Mouse (Mus musculus): Measurements from ENCODE around the gene Cnnm2. TPM values are rescaled to one million over a fixed set of nuclear protein-coding genes. Genes with fewer than 3 reads are reported as not detected.

The Cnnm2 gene
- polyA plus RNA-seq, 1 experiment from 2014 or later = 4.0 TPM

DNA sequence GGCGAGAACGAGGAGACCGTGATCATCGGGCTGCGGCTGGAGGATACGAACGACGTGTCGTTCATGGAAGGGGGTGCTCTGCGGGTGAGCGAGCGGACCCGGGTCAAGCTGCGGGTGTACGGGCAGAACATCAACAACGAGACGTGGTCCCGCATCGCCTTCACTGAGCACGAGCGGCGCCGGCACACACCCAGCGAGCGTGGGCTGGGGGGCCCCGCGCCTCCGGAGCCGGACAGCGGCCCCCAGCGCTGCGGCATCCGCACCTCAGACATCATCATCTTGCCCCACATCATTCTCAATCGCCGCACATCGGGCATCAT, 535 bp downstream of the Cnnm2 start:
- Histone ChIP-seq H3K9me3 (no peaks in the 10 kb centered on the region), H3K9ac (peak overlapping the region; percentile 65), H3K36me3 (no peaks in the 10 kb centered on the region), H3K27ac (peak overlapping the region; percentile 83), H3K4me2 (peak overlapping the region; percentile 100), H3K4me1 (peaks cover 21% of the 10 kb centered on the region), H3K4me3 (peak overlapping the region; percentile 87), H3K27me3 (peaks cover 23% of the 10 kb centered on the region; the same call in 1 of the 2 replicates)
- ATAC-seq (ENCODE audit: insufficient number of reproducible peaks, low FRiP score, low TSS enrichment, low read depth) = no peak
- WGBS = 0% methylated on average over 36 of the region's 36 CpGs

DNA sequence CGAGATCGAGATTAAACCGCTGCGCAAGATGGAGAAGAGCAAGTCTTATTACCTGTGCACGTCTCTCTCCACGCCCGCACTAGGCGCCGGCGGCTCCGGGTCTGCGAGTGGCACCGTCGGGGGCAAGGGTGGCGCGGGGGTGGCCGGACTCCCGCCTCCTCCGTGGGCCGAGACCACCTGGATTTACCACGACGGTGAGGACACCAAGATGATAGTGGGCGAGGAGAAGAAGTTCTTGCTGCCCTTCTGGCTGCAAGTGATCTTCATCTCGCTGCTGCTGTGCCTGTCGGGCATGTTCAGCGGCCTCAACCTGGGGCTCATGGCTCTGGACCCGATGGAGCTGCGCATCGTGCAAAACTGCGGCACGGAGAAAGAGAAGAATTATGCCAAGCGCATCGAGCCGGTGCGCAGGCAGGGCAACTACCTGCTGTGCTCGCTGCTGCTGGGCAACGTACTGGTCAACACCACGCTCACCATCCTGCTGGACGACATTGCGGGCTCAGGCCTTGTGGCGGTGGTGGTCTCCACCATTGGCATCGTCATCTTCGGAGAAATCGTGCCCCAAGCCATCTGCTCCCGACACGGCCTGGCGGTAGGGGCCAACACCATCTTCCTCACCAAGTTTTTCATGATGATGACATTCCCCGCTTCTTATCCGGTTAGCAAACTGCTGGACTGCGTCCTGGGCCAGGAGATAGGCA, 1.0 kb downstream of the Cnnm2 start:
- Histone ChIP-seq H3K36me3 (no peaks in the 10 kb centered on the region), H3K9ac (peak overlapping the region; percentile 65), H3K27me3 (peaks cover 23% of the 10 kb centered on the region; the same call in 1 of the 2 replicates), H3K4me1 (peaks cover 21% of the 10 kb centered on the region), H3K9me3 (no peaks in the 10 kb centered on the region), H3K27ac (no peak overlapping the region), H3K4me3 (peak overlapping the region; percentile 87), H3K4me2 (peak overlapping the region; percentile 100)
- no peak for ATAC-seq (ENCODE audit: insufficient number of reproducible peaks, low FRiP score, low TSS enrichment, low read depth)
- WGBS = under 1% methylated on average over 50 of the region's 50 CpGs

DNA sequence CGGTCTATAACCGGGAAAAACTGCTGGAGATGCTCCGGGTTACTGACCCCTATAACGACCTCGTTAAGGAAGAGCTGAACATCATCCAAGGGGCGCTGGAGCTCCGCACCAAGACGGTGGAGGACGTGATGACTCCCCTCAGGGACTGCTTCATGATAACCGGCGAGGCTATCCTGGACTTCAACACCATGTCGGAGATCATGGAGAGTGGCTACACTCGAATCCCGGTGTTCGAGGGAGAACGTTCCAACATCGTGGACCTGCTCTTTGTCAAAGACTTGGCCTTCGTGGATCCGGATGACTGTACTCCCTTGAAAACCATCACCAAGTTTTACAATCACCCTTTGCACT, 1.6 kb downstream of the Cnnm2 start:
- no peaks in the 10 kb centered on the region for H3K36me3 ChIP-seq
- no peaks in the 10 kb centered on the region for H3K9me3 ChIP-seq
- no peak for ATAC-seq (ENCODE audit: insufficient number of reproducible peaks, low FRiP score, low TSS enrichment, low read depth)
- H3K27ac ChIP-seq = no peak overlapping the region
- WGBS = 4% methylated on average over 19 of the region's 19 CpGs
- H3K4me1 ChIP-seq = peaks cover 21% of the 10 kb centered on the region
- peaks cover 22% of the 10 kb centered on the region; the same call in 1 of the 2 replicates for H3K27me3 ChIP-seq
- H3K9ac ChIP-seq = no peak overlapping the region
- H3K4me3 ChIP-seq = peak overlapping the region; percentile 87
- H3K4me2 ChIP-seq = peak overlapping the region; percentile 100

DNA sequence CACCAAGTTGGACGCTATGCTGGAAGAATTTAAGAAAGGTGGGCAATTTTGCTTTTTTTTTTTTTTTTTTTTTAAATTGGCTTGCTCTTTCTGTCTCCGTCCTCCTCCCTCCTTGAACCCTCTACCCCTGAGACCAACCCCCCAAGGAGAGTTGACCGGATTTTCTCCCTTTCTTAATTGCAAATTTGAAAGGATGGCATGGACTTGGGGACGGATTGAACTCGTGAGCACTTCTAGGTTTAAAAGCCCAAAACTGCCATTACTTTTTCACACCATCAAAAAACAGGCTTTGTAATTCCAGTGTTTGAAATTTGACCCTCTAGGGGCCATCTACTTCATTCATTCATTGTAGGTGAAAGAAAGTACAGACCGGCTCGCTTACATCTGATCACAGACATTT, 2.0 kb downstream of the Cnnm2 start:
- ATAC-seq (ENCODE audit: insufficient number of reproducible peaks, low FRiP score, low TSS enrichment, low read depth) = no peak
- 19% methylated on average over 7 of the region's 7 CpGs for WGBS
- H3K4me2 ChIP-seq = peak overlapping the region; percentile 100
- peaks cover 21% of the 10 kb centered on the region for H3K4me1 ChIP-seq
- H3K27me3 ChIP-seq = peaks cover 20% of the 10 kb centered on the region; the same call in 1 of the 2 replicates
- peak overlapping the region; percentile 87 for H3K4me3 ChIP-seq
- no peaks in the 10 kb centered on the region for H3K9me3 ChIP-seq
- no peak overlapping the region for H3K27ac ChIP-seq
- H3K36me3 ChIP-seq = no peaks in the 10 kb centered on the region
- no peak overlapping the region for H3K9ac ChIP-seq

DNA sequence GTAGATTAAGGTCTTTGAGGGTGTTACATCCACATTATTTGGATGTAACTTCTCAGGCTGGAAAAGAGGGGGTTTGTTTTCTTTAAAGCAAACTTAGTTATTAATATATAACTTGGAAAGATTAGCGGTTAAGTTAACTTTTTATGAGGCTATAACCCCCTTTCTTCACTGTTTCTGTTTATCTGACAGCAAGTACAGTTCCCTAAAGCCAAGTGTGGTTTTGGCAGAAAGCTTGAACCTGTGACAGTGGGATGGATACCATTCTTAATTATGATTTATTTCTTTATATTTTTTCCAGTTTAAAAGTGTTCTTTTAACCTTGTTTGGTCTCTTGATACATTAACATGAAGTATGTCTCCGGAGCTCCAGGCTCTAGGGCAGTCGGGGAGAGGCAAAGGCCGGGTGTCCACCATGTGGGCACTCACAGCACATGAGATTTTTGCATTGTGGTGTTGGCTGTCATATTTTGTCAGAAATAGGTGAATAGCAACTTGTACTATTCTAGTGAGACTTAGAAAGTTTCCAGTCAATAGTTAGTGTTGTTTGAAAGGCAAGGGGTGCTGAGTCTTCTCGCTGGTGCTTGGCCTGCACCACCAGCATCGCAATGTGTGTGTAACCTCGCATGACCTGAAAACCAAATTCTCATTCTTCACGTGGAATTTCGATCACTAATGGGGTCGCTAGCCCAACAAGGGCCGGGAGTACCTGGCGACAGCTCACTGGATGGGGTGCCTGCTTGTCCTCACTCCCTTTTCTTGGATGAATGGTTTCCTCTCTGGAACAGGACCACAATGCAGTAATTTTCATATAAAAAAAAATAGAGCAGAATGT, 2.8 kb downstream of the Cnnm2 start:
- WGBS = 69% methylated on average over 12 of the region's 12 CpGs
- no peak for ATAC-seq (ENCODE audit: insufficient number of reproducible peaks, low FRiP score, low TSS enrichment, low read depth)
- Histone ChIP-seq H3K4me1 (peaks cover 21% of the 10 kb centered on the region), H3K4me2 (peak overlapping the region; percentile 0; the same call in 1 of the 2 replicates), H3K36me3 (no peaks in the 10 kb centered on the region), H3K27me3 (peaks cover 20% of the 10 kb centered on the region; the same call in 1 of the 2 replicates), H3K27ac (no peak overlapping the region), H3K9ac (no peak overlapping the region), H3K4me3 (no peak overlapping the region), H3K9me3 (no peaks in the 10 kb centered on the region)

DNA sequence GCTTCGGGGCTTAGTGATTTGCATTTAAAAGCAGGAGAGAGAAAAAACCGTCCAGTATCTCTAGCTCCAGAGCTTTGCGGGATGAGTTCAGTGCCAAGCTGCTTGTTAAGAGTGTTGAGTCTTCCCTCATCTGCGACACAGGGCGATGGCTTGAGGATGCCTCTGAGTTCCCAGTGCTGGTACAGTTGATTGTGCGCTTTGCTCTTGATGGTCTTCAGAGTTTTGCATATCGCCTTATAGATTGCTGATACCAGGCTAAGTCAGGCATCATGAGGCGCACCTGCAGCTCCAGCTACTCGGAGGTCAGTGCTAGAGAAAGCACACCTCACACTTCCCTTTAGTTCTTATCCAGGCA, 3.3 kb downstream of the Cnnm2 start:
- Histone ChIP-seq H3K4me3 (no peak overlapping the region), H3K9ac (no peak overlapping the region), H3K36me3 (no peaks in the 10 kb centered on the region), H3K9me3 (no peaks in the 10 kb centered on the region), H3K4me2 (no peak overlapping the region), H3K27ac (no peak overlapping the region), H3K27me3 (peaks cover 20% of the 10 kb centered on the region; the same call in 1 of the 2 replicates), H3K4me1 (peaks cover 21% of the 10 kb centered on the region)
- ATAC-seq (ENCODE audit: insufficient number of reproducible peaks, low FRiP score, low TSS enrichment, low read depth) = no peak
- WGBS = 74% methylated on average over 9 of the region's 9 CpGs

DNA sequence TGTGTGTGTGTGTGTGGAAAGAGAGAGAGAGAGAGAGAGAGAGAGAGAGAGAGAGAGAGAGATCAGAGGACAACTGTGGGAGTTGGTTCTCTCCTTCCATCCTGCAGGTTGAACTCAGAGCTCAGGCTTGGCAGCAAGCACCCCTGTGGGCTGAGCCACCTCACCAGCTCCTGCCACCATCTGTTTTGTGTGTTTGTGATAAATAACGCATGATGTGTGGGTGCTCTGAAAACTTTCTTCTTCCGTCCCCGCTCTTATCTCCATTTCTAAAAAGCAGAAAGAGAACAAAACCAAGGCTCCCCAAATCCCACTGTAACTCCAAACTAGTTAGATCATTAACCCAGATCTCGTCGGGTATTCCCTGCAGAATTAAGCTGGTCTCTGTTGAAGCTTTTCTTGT, 4.7 kb downstream of the Cnnm2 start:
- no peak for ATAC-seq (ENCODE audit: insufficient number of reproducible peaks, low FRiP score, low TSS enrichment, low read depth)
- WGBS = 74% methylated on average over 5 of the region's 5 CpGs

DNA sequence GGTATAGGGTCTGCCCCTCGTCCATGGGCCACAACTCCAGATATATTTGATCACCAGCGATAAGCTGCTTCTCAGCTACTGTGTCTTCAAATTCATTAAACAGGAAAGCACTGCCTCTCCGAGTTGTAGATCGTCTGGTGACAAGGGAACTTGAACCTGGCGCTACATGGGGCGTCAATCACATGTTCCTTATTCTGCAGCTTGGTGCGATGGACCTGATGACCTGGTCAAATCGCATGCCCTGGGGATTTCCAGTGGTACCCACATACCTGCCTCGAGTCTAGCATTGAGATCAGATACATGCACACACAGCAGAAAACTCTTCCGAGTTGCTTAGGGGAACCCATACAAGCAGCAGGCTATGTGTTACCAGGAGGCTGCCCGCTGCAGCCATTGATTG, 8.4 kb downstream of the Cnnm2 start:
- H3K27me3 ChIP-seq = no peaks in the 10 kb centered on the region
- no peak for ATAC-seq (ENCODE audit: insufficient number of reproducible peaks, low FRiP score, low TSS enrichment, low read depth)
- H3K9me3 ChIP-seq = no peaks in the 10 kb centered on the region
- H3K9ac ChIP-seq = no peak overlapping the region
- no peak overlapping the region for H3K4me2 ChIP-seq
- no peak overlapping the region for H3K27ac ChIP-seq
- 87% methylated on average over 11 of the region's 11 CpGs for WGBS
- no peaks in the 10 kb centered on the region for H3K4me1 ChIP-seq
- H3K4me3 ChIP-seq = no peak overlapping the region
- no peaks in the 10 kb centered on the region for H3K36me3 ChIP-seq

More for the DNA sequence above, 4.7 kb downstream of the Cnnm2 start:
- H3K4me3 ChIP-seq = no peak overlapping the region
- no peak overlapping the region for H3K4me2 ChIP-seq
- no peak overlapping the region for H3K9ac ChIP-seq
- peaks cover 20% of the 10 kb centered on the region; the same call in 1 of the 2 replicates for H3K27me3 ChIP-seq
- H3K36me3 ChIP-seq = no peaks in the 10 kb centered on the region
- no peak overlapping the region for H3K27ac ChIP-seq
- peaks cover 18% of the 10 kb centered on the region for H3K4me1 ChIP-seq
- H3K9me3 ChIP-seq = no peaks in the 10 kb centered on the region

DNA sequence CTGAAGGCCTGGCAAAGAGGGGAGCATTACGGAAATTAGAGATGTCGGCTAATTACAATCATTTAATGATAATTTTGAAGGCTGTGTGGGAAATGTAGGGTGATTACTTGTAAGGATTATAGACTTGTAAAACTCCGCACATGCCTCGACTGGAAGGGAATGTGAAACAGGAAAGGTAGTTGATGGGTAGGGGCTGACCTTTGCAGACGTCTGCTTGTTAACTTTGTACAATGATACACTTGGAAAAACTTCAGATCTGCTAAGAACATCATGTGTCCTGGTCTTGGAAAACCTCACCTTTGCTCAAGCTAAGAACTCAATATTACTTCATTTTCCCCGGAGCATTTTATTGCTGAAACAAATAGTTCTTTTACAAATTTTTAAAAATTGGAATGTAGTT, 10.4 kb downstream of the Cnnm2 start:
- no peak overlapping the region for H3K4me3 ChIP-seq
- no peaks in the 10 kb centered on the region for H3K4me1 ChIP-seq
- H3K4me2 ChIP-seq = no peak overlapping the region
- no peak overlapping the region for H3K27ac ChIP-seq
- H3K36me3 ChIP-seq = no peaks in the 10 kb centered on the region
- ATAC-seq (ENCODE audit: insufficient number of reproducible peaks, low FRiP score, low TSS enrichment, low read depth) = no peak
- H3K9me3 ChIP-seq = no peaks in the 10 kb centered on the region
- 37% methylated on average over 6 of the region's 6 CpGs for WGBS
- H3K9ac ChIP-seq = no peak overlapping the region
- H3K27me3 ChIP-seq = no peaks in the 10 kb centered on the region

DNA sequence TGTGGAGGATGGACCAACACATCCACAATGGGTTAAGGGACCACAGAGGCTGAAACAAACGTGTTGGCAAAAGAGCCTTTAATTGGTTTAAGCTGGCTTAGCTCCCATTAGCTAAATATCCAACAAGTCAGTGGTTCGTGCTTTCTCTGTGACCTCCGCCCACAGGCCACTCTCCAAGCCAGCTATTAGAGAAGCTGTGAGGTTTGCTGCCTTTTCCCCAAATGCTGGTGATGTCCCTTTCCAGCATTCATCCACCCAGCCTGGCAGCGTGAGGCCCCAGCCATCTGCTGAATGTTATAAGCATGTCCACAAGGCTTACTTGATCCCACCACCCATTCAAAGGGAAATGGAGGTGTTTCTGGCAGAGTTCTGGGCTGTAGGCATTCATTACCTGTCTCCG, 15.0 kb downstream of the Cnnm2 start:
- H3K4me3 ChIP-seq = no peak overlapping the region
- H3K9ac ChIP-seq = no peak overlapping the region
- H3K27ac ChIP-seq = no peak overlapping the region
- H3K4me1 ChIP-seq = no peaks in the 10 kb centered on the region
- H3K9me3 ChIP-seq = no peaks in the 10 kb centered on the region
- no peaks in the 10 kb centered on the region for H3K36me3 ChIP-seq
- WGBS = 55% methylated on average over 5 of the region's 5 CpGs
- H3K4me2 ChIP-seq = no peak overlapping the region
- H3K27me3 ChIP-seq = no peaks in the 10 kb centered on the region
- no peak for ATAC-seq (ENCODE audit: insufficient number of reproducible peaks, low FRiP score, low TSS enrichment, low read depth)

DNA sequence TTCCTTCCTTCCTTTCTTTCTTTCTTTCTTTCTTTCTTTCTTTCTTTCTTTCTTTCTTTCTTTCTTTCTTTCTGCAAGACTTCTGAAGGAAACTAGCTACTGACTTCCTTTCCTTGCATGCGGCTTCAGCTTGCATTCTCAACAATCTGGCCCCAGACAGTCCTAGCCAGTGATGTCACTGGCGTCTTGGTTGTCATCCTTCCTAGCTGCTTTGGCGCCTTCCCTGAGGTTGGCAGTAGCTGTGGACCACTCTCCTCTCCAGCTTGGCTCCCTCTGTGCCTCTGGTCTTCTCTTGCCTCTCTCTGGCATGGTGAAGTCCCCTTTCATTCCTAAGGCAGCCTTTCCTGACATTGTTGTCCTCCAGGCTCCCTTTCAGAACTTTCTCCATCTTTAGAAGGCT, 15.5 kb downstream of the Cnnm2 start:
- 84% methylated on average over 3 of the region's 3 CpGs for WGBS
- ATAC-seq (ENCODE audit: insufficient number of reproducible peaks, low FRiP score, low TSS enrichment, low read depth) = no peak
- Histone ChIP-seq H3K27ac (no peak overlapping the region), H3K27me3 (no peaks in the 10 kb centered on the region), H3K9me3 (no peaks in the 10 kb centered on the region), H3K4me3 (no peak overlapping the region), H3K4me1 (no peaks in the 10 kb centered on the region), H3K4me2 (no peak overlapping the region), H3K36me3 (no peaks in the 10 kb centered on the region), H3K9ac (no peak overlapping the region)

DNA sequence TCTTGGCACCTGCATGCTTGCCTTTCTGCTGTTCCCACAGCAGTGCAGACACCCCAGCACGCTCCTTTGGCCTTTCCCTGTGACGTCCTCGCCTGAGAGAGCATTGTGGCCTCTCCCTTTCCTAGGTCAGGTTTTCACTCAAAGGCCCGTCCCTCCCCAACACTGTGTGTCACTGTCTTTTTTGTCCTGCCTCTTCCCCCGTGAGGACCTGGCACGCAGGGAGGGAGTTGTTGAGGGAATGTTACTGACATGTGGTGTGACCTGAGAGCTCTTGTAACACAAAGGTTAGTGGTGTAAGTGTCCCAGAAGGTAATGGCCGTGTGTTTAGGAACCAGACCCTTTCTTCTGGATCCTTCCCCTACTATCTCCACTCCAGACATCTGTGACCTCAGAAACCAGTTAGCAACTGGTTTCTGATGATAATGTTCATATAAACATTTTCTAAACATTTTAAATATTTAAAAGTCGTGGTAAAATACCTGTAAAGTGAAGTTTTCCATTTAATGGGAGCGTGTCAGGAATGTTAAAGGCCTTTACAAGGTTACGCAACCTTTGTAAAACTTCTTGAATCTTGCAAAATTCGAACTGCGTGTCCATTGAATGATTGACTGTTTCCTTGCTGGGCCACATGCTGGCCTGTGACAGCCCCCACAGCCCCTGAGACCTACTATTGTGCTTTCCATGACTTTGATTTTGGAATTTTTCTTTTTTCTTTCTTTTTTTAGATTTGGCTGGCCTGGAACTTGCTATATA, 16.7 kb downstream of the Cnnm2 start:
- no peaks in the 10 kb centered on the region for H3K27me3 ChIP-seq
- no peak overlapping the region for H3K4me3 ChIP-seq
- no peaks in the 10 kb centered on the region for H3K4me1 ChIP-seq
- no peaks in the 10 kb centered on the region for H3K36me3 ChIP-seq
- no peak overlapping the region for H3K27ac ChIP-seq
- WGBS = 59% methylated on average over 12 of the region's 12 CpGs
- H3K9ac ChIP-seq = no peak overlapping the region
- ATAC-seq (ENCODE audit: insufficient number of reproducible peaks, low FRiP score, low TSS enrichment, low read depth) = no peak
- H3K4me2 ChIP-seq = no peak overlapping the region
- no peaks in the 10 kb centered on the region for H3K9me3 ChIP-seq

Data from limb, embryonic 15.5 days (tissue).